Mouse (Mus musculus): ENCODE measurements around the gene Cd28.

- TF ChIP-seq CTCF (IDR thresholded peaks at IDR 0.05; ENCODE audit: control insufficient read depth, insufficient read depth, insufficient replicate concordance, low read depth, low read length) (no peak), POLR2A (IDR thresholded peaks at IDR 0.05; ENCODE audit: control insufficient read depth, low read depth, low read length) (no peak)
Observed at GRCm38 (mm10) chr1:60793717-60794116, 77.1 kb downstream of the Cd28 start.

Measured in testis, adult 2 months (tissue).